Mouse (Mus musculus) telencephalon, adult 2 months (tissue): ENCODE measurements around the gene Vmn1r119.
"Not testable (repeated sequence)": the region's sequence is repeated elsewhere in the genome, so short reads cannot be mapped to it uniquely, and the experiment has no call there.

ENCODE experiments used
- DNase-seq: peaks from one replicate; pipeline ENCODE4 v3.0.0-alpha.2; 2011; ENCODE audit warnings: low read depth, low spot score

The Vmn1r119 gene

DNA sequence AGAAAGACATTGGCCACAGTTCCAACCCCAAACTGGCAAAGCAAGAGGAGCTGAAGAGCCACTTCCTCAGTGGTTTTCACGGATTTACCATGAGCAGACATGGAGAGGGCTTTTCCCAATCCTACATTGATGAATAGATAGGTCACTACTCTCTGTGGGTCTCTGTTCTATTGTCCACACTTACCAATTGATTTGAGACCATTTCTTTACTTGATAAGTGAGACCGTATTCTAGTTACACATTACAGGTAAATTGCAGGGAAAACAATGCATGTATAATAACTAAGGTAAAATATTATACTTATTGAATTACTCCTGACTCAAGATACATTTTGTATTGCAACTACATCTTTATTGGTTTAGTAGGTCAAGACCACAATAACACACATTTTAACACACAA, at the start of gene Vmn1r119:
TSS of gene Vmn1r119 (minus strand) at position 101 of the 400 bp plus-strand sequence.
- not testable (repeated sequence) for DNase-seq

DNA sequence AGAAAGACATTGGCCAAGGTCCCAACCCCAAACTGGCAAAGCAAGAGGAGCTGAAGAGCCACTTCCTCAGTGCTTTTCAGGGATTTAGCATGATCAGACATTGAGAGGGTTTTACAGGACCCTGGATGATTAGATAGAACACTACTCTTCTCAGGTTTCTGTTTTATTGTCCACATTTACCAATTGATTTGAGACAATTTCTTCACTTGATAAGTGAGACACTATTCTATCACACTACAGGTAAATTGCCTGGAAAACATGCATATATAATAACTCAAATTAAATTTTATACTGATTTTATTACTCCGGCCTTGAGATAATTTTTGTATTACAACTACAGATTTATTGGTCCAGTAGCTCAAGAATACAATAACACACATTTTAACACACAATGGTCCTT, 41.4 kb upstream of the Vmn1r119 start, which contains the start of gene Vmn1r120:
TSS of gene Vmn1r120 (minus strand) at position 101 of the 400 bp plus-strand sequence.
- not testable (repeated sequence) for DNase-seq
